Mouse (Mus musculus): ENCODE results near the gene Pfkfb4. TPM values are rescaled to one million over a fixed set of nuclear protein-coding genes. Genes with fewer than 3 reads are reported as not detected.

The Pfkfb4 gene
- total and polyA plus RNA-seq, 3 experiments: 4.1 to 9.3 (median 7.1) TPM

GRCm38 (mm10) chr9:108953081-108953636 lies 38.4 kb upstream of the Pfkfb4 start, which contains the start of gene Col7a1:
Col7a1 (plus strand) TSS chr9:108953586.
- no peak within 1 kb of the TSS for H3K4me3 ChIP-seq (ENCODE audit: low read depth, low read length)
- H3K36me3 ChIP-seq (replicated peaks): peaks cover 34% of the 10 kb centered on the region
- no peak for TF ChIP-seq GATA2 (IDR thresholded peaks at IDR 0.05; ENCODE audit: borderline replicate concordance, low read depth, low read length)
- no peak for TF ChIP-seq CTCF (IDR thresholded peaks at IDR 0.05; ENCODE audit: low read depth, low read length)
- TF ChIP-seq GATA1 (IDR thresholded peaks at IDR 0.05; ENCODE audit: borderline replicate concordance, low read length): no peak
- TF ChIP-seq POLR2AphosphoS5 (IDR thresholded peaks at IDR 0.05; ENCODE audit: insufficient replicate concordance, low read depth, low read length): no peak
- TF ChIP-seq TAL1 (conservative IDR thresholded peaks at IDR 0.05; ENCODE audit: low read depth, low read length): no peak
- DNase-seq (ENCODE audit: low spot score): no peak
- H3K9me3 ChIP-seq (replicated peaks): no peaks in the 10 kb centered on the region
- peaks cover 45% of the 10 kb centered on the region for H3K27me3 ChIP-seq (ENCODE audit: insufficient read depth, low read length)
- no peak for ATAC-seq (ENCODE audit: extremely low read depth, insufficient number of reproducible peaks, low FRiP score, poor library complexity, severe bottlenecking)
- H3K4me1 ChIP-seq (ENCODE audit: insufficient read depth, low read depth, low read length): peaks cover 9% of the 10 kb centered on the region; the same call in 1 of the 2 replicates

- TF ChIP-seq GATA2 (IDR thresholded peaks at IDR 0.05; ENCODE audit: borderline replicate concordance, low read depth, low read length): no peak
- no peak for TF ChIP-seq GATA1 (IDR thresholded peaks at IDR 0.05; ENCODE audit: borderline replicate concordance, low read length)
- no peak for TF ChIP-seq CTCF (IDR thresholded peaks at IDR 0.05; ENCODE audit: low read depth, low read length)
- TF ChIP-seq POLR2AphosphoS5 (IDR thresholded peaks at IDR 0.05; ENCODE audit: insufficient replicate concordance, low read depth, low read length): no peak
- TF ChIP-seq TAL1 (conservative IDR thresholded peaks at IDR 0.05; ENCODE audit: low read depth, low read length): no peak
- no peak for ATAC-seq (ENCODE audit: extremely low read depth, insufficient number of reproducible peaks, low FRiP score, poor library complexity, severe bottlenecking)
- H3K27me3 ChIP-seq (ENCODE audit: insufficient read depth, low read length): peaks cover 60% of the 10 kb centered on the region
These were observed 36.3 kb upstream of the Pfkfb4 start for GRCm38 (mm10) chr9:108955241-108955640.

GRCm38 (mm10) chr9:108955846-108956245 lies 35.7 kb upstream of the Pfkfb4 start:
- ATAC-seq (ENCODE audit: extremely low read depth, insufficient number of reproducible peaks, low FRiP score, poor library complexity, severe bottlenecking) (no peak), DNase-seq (ENCODE audit: low spot score) (no peak)
- Histone ChIP-seq H3K4me1 (ENCODE audit: insufficient read depth, low read depth, low read length) (peaks cover 2% of the 10 kb centered on the region; the same call in 1 of the 2 replicates), H3K9me3 (replicated peaks) (no peaks in the 10 kb centered on the region), H3K27me3 (ENCODE audit: insufficient read depth, low read length) (peaks cover 65% of the 10 kb centered on the region), H3K4me3 (ENCODE audit: low read depth, low read length) (no peak overlapping the region), H3K36me3 (replicated peaks) (peaks cover 10% of the 10 kb centered on the region)
- no peak for TF ChIP-seq TAL1 (conservative IDR thresholded peaks at IDR 0.05; ENCODE audit: low read depth, low read length)
- no peak for TF ChIP-seq GATA2 (IDR thresholded peaks at IDR 0.05; ENCODE audit: borderline replicate concordance, low read depth, low read length)
- TF ChIP-seq GATA1 (IDR thresholded peaks at IDR 0.05; ENCODE audit: borderline replicate concordance, low read length): no peak
- no peak for TF ChIP-seq POLR2AphosphoS5 (IDR thresholded peaks at IDR 0.05; ENCODE audit: insufficient replicate concordance, low read depth, low read length)
- TF ChIP-seq CTCF (IDR thresholded peaks at IDR 0.05; ENCODE audit: low read depth, low read length): no peak

More at GRCm38 (mm10) chr9:108955241-108955640, 36.3 kb upstream of the Pfkfb4 start:
- DNase-seq (ENCODE audit: low spot score): no peak
- Histone ChIP-seq H3K4me3 (ENCODE audit: low read depth, low read length) (no peak overlapping the region), H3K4me1 (ENCODE audit: insufficient read depth, low read depth, low read length) (peaks cover 2% of the 10 kb centered on the region; the same call in 1 of the 2 replicates), H3K36me3 (replicated peaks) (peaks cover 13% of the 10 kb centered on the region), H3K9me3 (replicated peaks) (no peaks in the 10 kb centered on the region)

- Histone ChIP-seq H3K9me3 (replicated peaks) (no peaks in the 10 kb centered on the region), H3K27me3 (ENCODE audit: insufficient read depth, low read length) (peaks cover 50% of the 10 kb centered on the region), H3K36me3 (replicated peaks) (no peaks in the 10 kb centered on the region), H3K4me1 (ENCODE audit: insufficient read depth, low read depth, low read length) (peaks cover 31% of the 10 kb centered on the region), H3K4me3 (ENCODE audit: low read depth, low read length) (no peak overlapping the region)
- no peak for ATAC-seq (ENCODE audit: extremely low read depth, insufficient number of reproducible peaks, low FRiP score, poor library complexity, severe bottlenecking)
- TF ChIP-seq GATA2 (IDR thresholded peaks at IDR 0.05; ENCODE audit: borderline replicate concordance, low read depth, low read length) (no peak), CTCF (IDR thresholded peaks at IDR 0.05; ENCODE audit: low read depth, low read length) (no peak), POLR2AphosphoS5 (IDR thresholded peaks at IDR 0.05; ENCODE audit: insufficient replicate concordance, low read depth, low read length) (no peak), GATA1 (IDR thresholded peaks at IDR 0.05; ENCODE audit: borderline replicate concordance, low read length) (no peak), TAL1 (conservative IDR thresholded peaks at IDR 0.05; ENCODE audit: low read depth, low read length) (no peak)
- no peak for DNase-seq (ENCODE audit: low spot score)
These were observed 28.0 kb upstream of the Pfkfb4 start for GRCm38 (mm10) chr9:108963577-108963976.

- Histone ChIP-seq H3K36me3 (replicated peaks) (no peaks in the 10 kb centered on the region), H3K4me1 (ENCODE audit: insufficient read depth, low read depth, low read length) (peaks cover 29% of the 10 kb centered on the region), H3K4me3 (ENCODE audit: low read depth, low read length) (no peak overlapping the region; the same call in 1 of the 2 replicates), H3K9me3 (replicated peaks) (no peaks in the 10 kb centered on the region), H3K27me3 (ENCODE audit: insufficient read depth, low read length) (peaks cover 50% of the 10 kb centered on the region)
- peak; percentile 49 for ATAC-seq (ENCODE audit: extremely low read depth, insufficient number of reproducible peaks, low FRiP score, poor library complexity, severe bottlenecking)
- no peak for DNase-seq (ENCODE audit: low spot score)
- no peak for TF ChIP-seq GATA2 (IDR thresholded peaks at IDR 0.05; ENCODE audit: borderline replicate concordance, low read depth, low read length)
These were observed 27.2 kb upstream of the Pfkfb4 start for GRCm38 (mm10) chr9:108964338-108964737.

- DNase-seq (ENCODE audit: low spot score) (no peak), ATAC-seq (ENCODE audit: extremely low read depth, insufficient number of reproducible peaks, low FRiP score, poor library complexity, severe bottlenecking) (no peak)
- Histone ChIP-seq H3K9me3 (replicated peaks) (no peaks in the 10 kb centered on the region), H3K36me3 (replicated peaks) (no peaks in the 10 kb centered on the region), H3K4me1 (ENCODE audit: insufficient read depth, low read depth, low read length) (peaks cover 5% of the 10 kb centered on the region; the same call in 1 of the 2 replicates), H3K4me3 (ENCODE audit: low read depth, low read length) (no peak overlapping the region), H3K27me3 (ENCODE audit: insufficient read depth, low read length) (peaks cover 67% of the 10 kb centered on the region)
- TF ChIP-seq TAL1 (conservative IDR thresholded peaks at IDR 0.05; ENCODE audit: low read depth, low read length) (no peak), POLR2AphosphoS5 (IDR thresholded peaks at IDR 0.05; ENCODE audit: insufficient replicate concordance, low read depth, low read length) (no peak)
These were observed 21.0 kb upstream of the Pfkfb4 start for GRCm38 (mm10) chr9:108970623-108971022.
